Mouse (Mus musculus) C2C12 (cell line): ENCODE results near the gene Qtrt2.

Source experiments
- CEBPB ChIP-seq: IDR thresholded peaks from one replicate; pipeline ENCODE4 v1.6.1; 2011; ENCODE audit warnings: low read depth, mild to moderate bottlenecking, control low read depth, moderate library complexity
- CTCF ChIP-seq: IDR thresholded peaks from one replicate; pipeline ENCODE4 v1.5.1; 2011; ENCODE audit not compliant: control insufficient read depth, insufficient read depth, insufficient read length
- FOSL1 ChIP-seq: IDR thresholded peaks from one replicate; pipeline ENCODE4 v1.8.0; 2011; ENCODE audit warnings: mild to moderate bottlenecking, low read length; ENCODE audit not compliant: poor library complexity, insufficient read depth, severe bottlenecking
- MAX ChIP-seq: IDR thresholded peaks from one replicate; pipeline ENCODE4 v1.6.1; 2011; ENCODE audit warnings: mild to moderate bottlenecking, control low read depth
- MYOD1 ChIP-seq: IDR thresholded peaks from one replicate; pipeline ENCODE4 v1.6.1; 2011; ENCODE audit warnings: low read depth; ENCODE audit not compliant: control insufficient read depth, insufficient read length
- MYOG ChIP-seq: IDR thresholded peaks from one replicate; pipeline ENCODE4 v1.6.1; 2011; ENCODE audit not compliant: control insufficient read depth, insufficient read length; ENCODE audit errors: extremely low read depth
- USF1 ChIP-seq: IDR thresholded peaks from one replicate; pipeline ENCODE4 v1.6.1; 2011; ENCODE audit warnings: low read depth, mild to moderate bottlenecking, control low read depth, moderate library complexity

DNA sequence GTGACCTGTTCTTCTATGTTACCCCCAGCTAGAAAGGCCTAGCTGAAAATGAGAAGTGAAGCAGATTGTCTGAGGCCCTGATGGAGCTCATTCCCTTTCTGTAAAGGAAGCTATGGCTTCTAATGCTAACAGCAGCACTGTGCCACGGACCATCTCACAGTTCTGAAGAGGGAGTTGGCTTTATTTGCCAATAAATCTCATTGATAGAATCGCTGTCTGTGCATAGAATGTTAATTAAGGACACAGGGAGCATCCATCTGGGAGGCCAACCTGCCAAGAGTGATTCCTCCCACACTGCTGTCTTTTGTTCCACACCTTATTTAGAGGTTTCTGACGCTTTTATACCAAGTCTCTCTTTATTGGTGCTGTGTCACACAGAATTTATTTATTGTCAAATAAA, 4.9 kb upstream of the Qtrt2 start:
- TF ChIP-seq CTCF (no peak), CEBPB (no peak), MYOD1 (no peak), USF1 (no peak), MAX (no peak), FOSL1 (no peak), MYOG (no peak)
